Mouse (Mus musculus) ES-CJ7 (cell line): Measurements from ENCODE around the gene Pknox2.

ENCODE experiments used
- DNase-seq: peaks from one replicate; pipeline ENCODE4 v3.0.0; 2011; ENCODE audit warnings: low read depth, low spot score

The Pknox2 gene

GRCm38 (mm10) chr9:37140464-37141181 is 6.6 kb downstream of the Pknox2 start:
- no peak for DNase-seq

DNA sequence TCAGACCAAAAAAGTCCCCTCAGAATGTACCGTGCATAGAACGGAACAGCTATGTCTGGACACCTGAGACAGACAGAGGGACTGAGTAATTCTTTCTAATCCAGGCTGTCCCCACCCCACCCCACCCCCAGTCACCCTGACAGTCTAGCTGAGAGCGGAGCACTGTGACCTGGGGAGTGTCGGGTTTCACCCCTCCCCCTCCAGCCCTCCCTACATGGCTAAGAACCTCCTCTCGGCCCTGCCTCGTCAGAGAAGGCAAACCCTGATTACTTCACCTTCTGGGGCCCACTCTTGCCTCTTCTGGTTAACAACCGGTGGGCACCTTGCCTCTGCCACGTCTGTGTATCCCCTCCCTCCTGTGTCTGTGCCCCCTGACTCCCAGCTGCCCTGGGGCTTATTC is 7.7 kb downstream of the Pknox2 start:
- peak; percentile 69 for DNase-seq

GRCm38 (mm10) chr9:37138883-37139282 is 8.3 kb downstream of the Pknox2 start:
- DNase-seq, result peak; percentile 24

DNA sequence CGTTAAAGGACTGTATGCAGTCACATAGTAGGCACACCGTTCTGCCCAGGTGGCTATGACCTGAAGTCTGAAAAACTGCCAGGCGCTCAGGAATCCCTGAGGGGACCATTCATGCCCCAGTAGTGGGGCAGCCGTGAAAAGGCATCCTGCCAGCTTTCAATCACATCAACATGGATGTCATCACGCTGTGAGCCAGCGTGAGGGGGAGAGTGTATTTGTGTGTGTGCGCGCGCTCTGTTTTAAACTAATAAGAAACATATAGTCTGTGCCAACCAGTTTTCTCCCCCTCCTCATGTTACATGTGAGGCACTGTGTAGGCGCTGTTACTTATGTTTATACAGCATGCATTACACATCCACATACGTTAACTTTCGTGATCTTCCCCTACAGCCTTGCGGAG is 10.9 kb downstream of the Pknox2 start:
- DNase-seq, result no peak

- no peak for DNase-seq
Measured at GRCm38 (mm10) chr9:37133495-37133894, 13.7 kb downstream of the Pknox2 start.

- no peak for DNase-seq
Measured at GRCm38 (mm10) chr9:37129046-37129445, 18.2 kb downstream of the Pknox2 start.

GRCm38 (mm10) chr9:37126197-37126596 is 21.0 kb downstream of the Pknox2 start:
- no peak for DNase-seq

DNA sequence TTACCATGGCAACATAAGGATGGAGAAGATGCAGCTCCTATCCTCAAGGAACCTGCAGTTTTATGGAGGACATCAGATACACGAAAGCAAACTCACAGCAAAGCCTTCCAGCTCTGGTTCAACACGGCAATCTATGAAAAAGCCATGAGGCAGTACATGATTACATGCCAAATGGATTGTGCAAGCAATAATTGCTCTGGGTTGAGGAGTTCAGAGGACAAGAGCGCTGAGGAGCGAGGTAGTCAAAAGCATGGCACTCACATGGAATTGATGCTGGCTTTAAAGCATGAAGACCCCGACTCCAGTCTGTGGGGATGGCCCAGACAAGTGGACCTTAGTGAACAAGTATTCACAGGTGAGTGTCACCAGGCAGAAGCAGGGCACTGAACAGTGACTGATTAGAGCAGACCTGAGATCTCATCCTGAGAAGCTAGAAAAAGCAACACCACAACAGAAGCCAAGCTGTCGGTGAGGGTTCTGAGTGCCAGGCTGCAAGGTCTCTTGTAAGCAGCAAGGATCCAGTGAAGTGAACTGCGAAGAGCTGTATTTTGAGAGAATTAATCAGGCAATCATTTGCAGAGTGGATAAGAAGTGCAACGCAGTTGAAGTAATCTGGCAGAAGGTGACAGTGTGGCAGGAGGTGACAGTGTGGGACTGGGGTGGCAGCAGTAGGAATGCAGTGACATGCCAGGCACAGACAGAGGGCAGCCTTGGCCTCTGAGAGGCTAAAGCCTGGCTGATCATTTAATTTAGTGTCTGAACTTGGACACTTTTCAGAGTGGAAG is 22.3 kb downstream of the Pknox2 start:
- no peak for DNase-seq

DNA sequence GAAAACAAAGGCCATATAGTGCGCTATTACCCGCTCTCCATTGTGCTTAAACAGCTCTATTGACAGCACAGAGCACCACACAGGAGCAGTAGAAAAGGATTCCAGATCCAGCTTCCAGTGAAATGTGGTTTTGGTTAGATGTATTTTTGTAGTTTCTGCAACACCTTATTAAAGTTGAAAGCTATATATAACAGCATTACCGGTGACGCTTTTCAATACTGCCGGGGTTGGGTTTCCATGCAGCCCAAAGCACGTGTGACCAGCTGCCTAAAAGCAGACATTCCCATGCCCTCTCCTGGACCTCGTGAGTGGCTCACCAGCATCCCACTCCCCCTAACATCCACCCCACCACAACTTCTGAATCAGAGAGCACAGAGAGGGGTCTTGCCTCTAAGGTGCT is 23.8 kb downstream of the Pknox2 start:
- DNase-seq, result no peak

- DNase-seq, result no peak
Measured at GRCm38 (mm10) chr9:37122971-37123370, 24.2 kb downstream of the Pknox2 start.

- DNase-seq, result no peak
Measured at GRCm38 (mm10) chr9:37122381-37122780, 24.8 kb downstream of the Pknox2 start.

- no peak for DNase-seq
Measured at GRCm38 (mm10) chr9:37121761-37122331, 25.4 kb downstream of the Pknox2 start.

- no peak for DNase-seq
Measured at GRCm38 (mm10) chr9:37120801-37121200, 26.4 kb downstream of the Pknox2 start.

DNA sequence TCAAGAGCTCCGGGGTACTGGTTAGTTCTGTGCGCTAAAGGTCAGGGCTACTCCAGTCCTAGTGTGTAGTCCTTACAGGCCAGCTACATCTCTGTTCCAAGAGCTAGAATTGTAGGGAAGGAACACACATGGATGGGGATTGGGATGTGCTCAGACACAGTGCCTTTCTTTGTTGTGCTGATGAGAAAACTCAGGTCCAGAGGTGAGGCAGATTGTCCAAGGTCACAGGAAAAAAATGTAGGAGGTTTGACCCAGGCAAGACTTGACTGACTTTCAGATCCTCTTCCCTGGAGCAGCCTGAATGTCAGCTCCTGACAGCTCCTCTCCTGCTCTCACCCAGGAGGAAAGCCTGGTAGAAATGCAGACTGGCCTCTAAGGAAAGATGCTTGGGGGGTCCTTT is 29.7 kb downstream of the Pknox2 start:
- DNase-seq, result peak; percentile 79

- no peak for DNase-seq
Measured at GRCm38 (mm10) chr9:37116632-37117413, 30.4 kb downstream of the Pknox2 start.

- DNase-seq, result no peak
Measured at GRCm38 (mm10) chr9:37115820-37116219, 31.4 kb downstream of the Pknox2 start.

GRCm38 (mm10) chr9:37114286-37115267 is 32.6 kb downstream of the Pknox2 start:
- DNase-seq, result no peak

- DNase-seq, result no peak
Measured at GRCm38 (mm10) chr9:37107546-37107945, 39.7 kb downstream of the Pknox2 start.

DNA sequence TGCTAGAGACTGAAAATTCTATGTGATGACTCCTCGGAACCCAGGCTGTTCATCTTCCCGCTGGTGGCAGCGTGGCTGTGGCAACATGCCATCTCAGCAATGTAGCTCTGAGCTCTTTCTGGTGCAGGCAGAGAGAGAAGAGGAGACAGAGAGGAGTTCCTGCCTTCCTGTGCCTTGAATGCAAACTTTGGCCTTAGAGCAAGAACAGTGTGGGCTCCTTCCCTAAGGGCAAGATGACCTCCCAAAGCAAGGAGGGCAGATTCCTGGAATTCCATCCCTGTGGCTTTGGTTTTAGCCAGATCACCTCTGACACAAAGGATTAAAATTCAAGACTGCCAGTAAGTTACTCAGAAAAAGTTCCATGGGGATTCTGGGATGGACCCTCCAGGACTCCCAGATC is 40.4 kb downstream of the Pknox2 start:
- DNase-seq, result peak; percentile 89

GRCm38 (mm10) chr9:37104249-37104648 is 43.0 kb downstream of the Pknox2 start:
- DNase-seq, result no peak

GRCm38 (mm10) chr9:37103778-37104177 is 43.4 kb downstream of the Pknox2 start:
- no peak for DNase-seq
